Mouse (Mus musculus) hematopoietic multipotent progenitor cell, adult 10-12 weeks (in vitro differentiated cells): ENCODE measurements around the gene Mrgprb4. TPM values are rescaled to one million over a fixed set of nuclear protein-coding genes. Genes with fewer than 3 reads are reported as not detected.

Experiments
- polyA plus RNA-seq: library from polyadenylated mRNA; stranded (reverse); fragments of >175 nt; gene quantifications from 2 replicates; pipeline ENCODE4 v1.2.3, GENCODE M21; 2012; ENCODE audit warnings: low replicate concordance

The Mrgprb4 gene
- not detected in 2 replicates for polyA plus RNA-seq

GRCm38 (mm10) chr7:48199188-48199587 is at the start of gene Mrgprb4:
Gene Mrgprb4 (minus strand): TSS chr7:48199288.

GRCm38 (mm10) chr7:48168919-48169318 is 30.2 kb downstream of the Mrgprb4 start, which contains the start of gene Mrgprb5:
Gene Mrgprb5 (minus strand): TSS chr7:48169019.

Other genes with a start within 250 kb of the Mrgprb4 start
- not detected in 2 replicates for gene Mrgpra4, start 217.2 kb downstream of the Mrgprb4 start, polyA plus RNA-seq
- not detected in 2 replicates for gene Mrgprx1, start 171.7 kb downstream of the Mrgprb4 start, polyA plus RNA-seq
- not detected in 2 replicates for gene Mrgprb5, start 30.3 kb downstream of the Mrgprb4 start, polyA plus RNA-seq
- not detected in 2 replicates for gene Mrgprb8, start 189.2 kb upstream of the Mrgprb4 start, polyA plus RNA-seq